Mouse (Mus musculus): ENCODE measurements around the gene Ywhae. TPM values are rescaled to one million over a fixed set of nuclear protein-coding genes. Genes with fewer than 3 reads are reported as not detected.
A peak's percentile ranks its signal among the peaks of the same experiment; 100 is the strongest.

Ywhae gene
- total RNA-seq, 2 experiments from 2014 or later, result 801 to 805 TPM

GRCm38 (mm10) chr11:75794602-75795320, 62.1 kb downstream of the Ywhae start:
- peak; percentile 21 for DNase-seq

- DNase-seq, result peak; percentile 34
Observed at GRCm38 (mm10) chr11:75795321-75795636, 62.6 kb downstream of the Ywhae start.

GRCm38 (mm10) chr11:75796029-75796445, 63.4 kb downstream of the Ywhae start, which contains the start of gene Doc2b:
Doc2b (minus strand) TSS chr11:75796049.
- peak; percentile 32 for DNase-seq

GRCm38 (mm10) chr11:75796536-75797246, 64.0 kb downstream of the Ywhae start:
- DNase-seq, result no peak

- no peak for DNase-seq
Observed at GRCm38 (mm10) chr11:75801369-75801768, 68.7 kb downstream of the Ywhae start.

- no peak for DNase-seq
Observed at GRCm38 (mm10) chr11:75801771-75802550, 69.3 kb downstream of the Ywhae start.

- no peak for DNase-seq
Observed at GRCm38 (mm10) chr11:75807486-75807885, 74.8 kb downstream of the Ywhae start.

- no peak for DNase-seq
Observed at GRCm38 (mm10) chr11:75810526-75810925, 77.9 kb downstream of the Ywhae start.

GRCm38 (mm10) chr11:75811900-75812299, 79.2 kb downstream of the Ywhae start:
- peak; percentile 78 for DNase-seq

- no peak for DNase-seq
Observed at GRCm38 (mm10) chr11:75813085-75813484, 80.4 kb downstream of the Ywhae start.

Other genes with a start within 250 kb of the Ywhae start
- 10 to 100 TPM; 77.6 to 83.7 TPM for gene Prpf8, start 246.1 kb upstream of the Ywhae start, total RNA-seq (2021)
- gene Rilp, start 222.8 kb upstream of the Ywhae start, total RNA-seq (2021), result 10 to 100 TPM; 25.5 to 32.6 TPM
- gene Scarf1, start 219.3 kb upstream of the Ywhae start, total RNA-seq (2021), result 10 to 100 TPM in 1 of 2 experiments, 1 to 10 TPM in 1; 7.9 to 10.0 TPM
- gene Slc43a2, start 201.2 kb upstream of the Ywhae start, total RNA-seq (2021), result 10 to 100 TPM; 24.2 to 27.3 TPM
- 100 to 1,000 TPM; 148 to 160 TPM for gene Pitpna, start 144.8 kb upstream of the Ywhae start, total RNA-seq (2021)
- 10 to 100 TPM; 22.5 to 23.3 TPM for gene Inpp5k, start 101.9 kb upstream of the Ywhae start, total RNA-seq (2021)
- 10 to 100 TPM; 56.3 to 65.1 TPM for gene Myo1c, start 82.4 kb upstream of the Ywhae start, total RNA-seq (2021)
- 10 to 100 TPM; 53.0 to 59.8 TPM for gene Crk, start 53.6 kb upstream of the Ywhae start, total RNA-seq (2021)
- gene Doc2b, start 63.2 kb downstream of the Ywhae start, total RNA-seq (2021), result 1 to 10 TPM; 1.0 TPM
- gene Rph3al, start 205.6 kb downstream of the Ywhae start, total RNA-seq (2021), result 1 to 10 TPM; 4.4 to 5.3 TPM

Measured in gastrocnemius, postnatal 10 days (tissue).